9 mouse cellular contexts compared by ENCODE assay signal in the genomic region with DNA sequence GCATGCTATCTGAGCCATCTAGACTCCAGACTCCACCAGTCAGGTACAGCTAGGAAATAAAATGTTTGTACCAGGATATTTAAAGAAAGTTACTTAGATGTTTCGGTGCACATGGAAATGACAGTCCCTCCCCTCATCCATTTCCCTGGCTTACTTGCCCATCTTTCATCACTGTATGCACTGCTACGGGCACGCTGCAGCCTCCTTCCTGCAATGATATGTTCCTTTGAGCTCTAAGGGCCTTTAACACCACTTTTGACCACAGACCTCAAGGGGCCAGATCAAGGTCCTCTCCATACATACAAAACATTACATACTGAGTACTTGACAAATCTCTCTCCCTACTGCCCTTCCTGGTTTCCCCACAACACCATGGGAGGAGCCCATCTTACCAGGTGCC. TPM values are rescaled to one million over a fixed set of nuclear protein-coding genes. Genes with fewer than 3 reads are reported as not detected.
A peak's percentile ranks its signal among the peaks of the same experiment; 100 is the strongest.
DNase-seq lines count a peak whose midpoint lies in the region; ATAC-seq and TF ChIP-seq lines count a peak whose summit lies in the region.
"Had no signal": no experiment of that assay in that cellular context is flagged by ENCODE, and none has a peak within 500 bp of the region (broad histone marks: within the 10 kb centered on the region; RNA-seq: fewer than 3 reads in every experiment).

No protein-coding gene starts in this region.

- no peaks in the 10 kb centered on the region for H3K9me3 ChIP-seq in hindbrain, postnatal 0 days (ENCODE audit: low read length)
- no peaks in the 10 kb centered on the region for H3K9me3 ChIP-seq in midbrain, postnatal 0 days (ENCODE audit: low read length)

- no peak for DNase-seq in left cerebral cortex, adult 2 months (ENCODE audit: extremely low spot score in 1 of 2, low spot score in 2 of 2)
- no peak for DNase-seq in left cerebral cortex, adult 9 months (ENCODE audit: low spot score in 2 of 2)
- DNase-seq in c-Kit-positive CD71-positive TER-119-positive erythroid progenitor cells, embryonic 14.5 days (ENCODE audit: low spot score): peak; percentile 64
- no peak for DNase-seq in hindbrain, postnatal 0 days (ENCODE audit: low spot score)
- no peak for DNase-seq in midbrain, postnatal 0 days (ENCODE audit: low spot score)
- DNase-seq in frontal cortex, postnatal 36 days (ENCODE audit: low spot score in 2 of 2): no peak
- no peak for DNase-seq in left cerebral cortex, postnatal 14 days (ENCODE audit: low spot score in 2 of 2)
- DNase-seq: kidney, postnatal 36 days had no signal

- TF ChIP-seq CTCF in left cerebral cortex, adult 2 months (IDR thresholded peaks at IDR 0.05): no peak
- no peak for TF ChIP-seq CTCF in hindbrain, postnatal 0 days (IDR thresholded peaks at IDR 0.05; ENCODE audit: low read depth)
- TF ChIP-seq CTCF in midbrain, postnatal 0 days (IDR thresholded peaks at IDR 0.05): no peak

- H3K4me2 ChIP-seq in hindbrain, postnatal 0 days (ENCODE audit: low read depth, low read length): peak overlapping the region; percentile 90
- peak overlapping the region; percentile 86; the same call in 1 of the 2 replicates for H3K4me2 ChIP-seq in midbrain, postnatal 0 days (ENCODE audit: low read depth, low read length, poor library complexity, severe bottlenecking)

- no peak for ATAC-seq in hindbrain, postnatal 0 days
- no peak for ATAC-seq in midbrain, postnatal 0 days (ENCODE audit: low FRiP score)
- ATAC-seq in activated CD4-positive, CD25-positive, alpha-beta regulatory T cell, adult 4 months: no peak

- H3K36me3 ChIP-seq in hindbrain, postnatal 0 days (ENCODE audit: insufficient read depth, low read length): peaks cover 21% of the 10 kb centered on the region
- H3K36me3 ChIP-seq in midbrain, postnatal 0 days (ENCODE audit: insufficient read depth, low read length): peaks cover 22% of the 10 kb centered on the region

- no peak overlapping the region for H3K27ac ChIP-seq in left cerebral cortex, adult 2 months
- no peak overlapping the region for H3K27ac ChIP-seq in hindbrain, postnatal 0 days
- H3K27ac ChIP-seq in midbrain, postnatal 0 days (ENCODE audit: low read depth, low read length): no peak overlapping the region

- intact Hi-C loops in left cerebral cortex, adult 2 months (cut with DNase I): no loop called here
- intact Hi-C loops in left cerebral cortex, postnatal 14 days (cut with DNase I): no loop called here

- 71% methylated on average over 3 of the region's 3 CpGs for WGBS in hindbrain, postnatal 0 days
- 84% methylated on average over 3 of the region's 3 CpGs for WGBS in midbrain, postnatal 0 days

- H3K27me3 ChIP-seq in hindbrain, postnatal 0 days (ENCODE audit: insufficient read depth, low read length): no peaks in the 10 kb centered on the region
- H3K27me3 ChIP-seq in midbrain, postnatal 0 days (ENCODE audit: insufficient read depth, low read length): no peaks in the 10 kb centered on the region

- no peak overlapping the region; the same call in 1 of the 2 replicates for H3K9ac ChIP-seq in hindbrain, postnatal 0 days (replicated peaks; ENCODE audit: low read length)
- H3K9ac ChIP-seq in midbrain, postnatal 0 days (replicated peaks; ENCODE audit: low read length, poor library complexity, severe bottlenecking): 0 out of 2 replicates have a peak overlapping the region, but pooled peaks have one; percentile 14

- 0 out of 2 replicates have a peak overlapping the region, but pooled peaks have one; percentile 18 for H3K4me3 ChIP-seq in left cerebral cortex, adult 2 months
- H3K4me3 ChIP-seq in hindbrain, postnatal 0 days (ENCODE audit: low read length): peak overlapping the region; percentile 23
- H3K4me3 ChIP-seq in midbrain, postnatal 0 days (ENCODE audit: low read depth, low read length): no peak overlapping the region

- peaks cover 3% of the 10 kb centered on the region; the same call in 1 of the 2 replicates for H3K4me1 ChIP-seq in hindbrain, postnatal 0 days (ENCODE audit: insufficient read depth, low read length)
- peaks cover 5% of the 10 kb centered on the region; the same call in 1 of the 2 replicates for H3K4me1 ChIP-seq in midbrain, postnatal 0 days (ENCODE audit: insufficient read depth, low read length)

RNA-seq across cellular contexts. Expression of a gene that starts 2.5 kb away (rescaled TPM):
- 10 to 100 TPM; 46.1 to 53.2 TPM for total RNA-seq in left cerebral cortex, adult 2 months (2021)
- total RNA-seq in hindbrain, postnatal 0 days (2014; rRNA removed): 272 and 314 TPM in 2 replicates
- 123 and 136 TPM in 2 replicates for polyA plus RNA-seq in hindbrain, postnatal 0 days (2015; fragmentation: Nextera tagmentation; extraction: Ambion mirVana)
- total RNA-seq in midbrain, postnatal 0 days (2014; rRNA removed): 91.7 and 145 TPM in 2 replicates
- polyA plus RNA-seq in midbrain, postnatal 0 days (2015; fragmentation: Nextera tagmentation; extraction: Ambion mirVana): 112 and 119 TPM in 2 replicates
- polyA plus RNA-seq in activated CD4-positive, CD25-positive, alpha-beta regulatory T cell, adult 4 months (2017; shearing (Covaris generic)): 10 to 100 TPM; 29.0 to 36.5 TPM
- 10 to 100 TPM; 59.8 to 66.2 TPM for total RNA-seq in left cerebral cortex, postnatal 14 days (2021)

RNA-seq across cellular contexts. Expression of a gene that starts 7.1 kb away (rescaled TPM):
- 10 to 100 TPM; 20.8 to 21.1 TPM for total RNA-seq in left cerebral cortex, adult 2 months (2021)
- 38.7 and 38.8 TPM in 2 replicates for total RNA-seq in hindbrain, postnatal 0 days (2014; rRNA removed)
- polyA plus RNA-seq in hindbrain, postnatal 0 days (2015; fragmentation: Nextera tagmentation; extraction: Ambion mirVana): 64.3 and 67.3 TPM in 2 replicates
- 30.1 and 31.7 TPM in 2 replicates for total RNA-seq in midbrain, postnatal 0 days (2014; rRNA removed)
- polyA plus RNA-seq in midbrain, postnatal 0 days (2015; fragmentation: Nextera tagmentation; extraction: Ambion mirVana): 55.5 and 56.9 TPM in 2 replicates
- 10 to 100 TPM; 27.6 to 33.4 TPM for polyA plus RNA-seq in activated CD4-positive, CD25-positive, alpha-beta regulatory T cell, adult 4 months (2017; shearing (Covaris generic))
- 10 to 100 TPM; 18.3 to 20.2 TPM for total RNA-seq in left cerebral cortex, postnatal 14 days (2021)

RNA-seq across cellular contexts. Expression of a gene that starts 11.1 kb away (rescaled TPM):
- total RNA-seq in left cerebral cortex, adult 2 months (2021): 10 to 100 TPM; 13.8 to 14.6 TPM
- total RNA-seq in hindbrain, postnatal 0 days (2014; rRNA removed): 16.4 and 24.6 TPM in 2 replicates
- 30.9 and 34.9 TPM in 2 replicates for polyA plus RNA-seq in hindbrain, postnatal 0 days (2015; fragmentation: Nextera tagmentation; extraction: Ambion mirVana)
- 23.2 and 27.2 TPM in 2 replicates for total RNA-seq in midbrain, postnatal 0 days (2014; rRNA removed)
- polyA plus RNA-seq in midbrain, postnatal 0 days (2015; fragmentation: Nextera tagmentation; extraction: Ambion mirVana): 33.6 and 34.1 TPM in 2 replicates
- polyA plus RNA-seq in activated CD4-positive, CD25-positive, alpha-beta regulatory T cell, adult 4 months (2017; shearing (Covaris generic)): 10 to 100 TPM; 16.5 to 18.0 TPM
- 10 to 100 TPM; 14.8 to 14.9 TPM for total RNA-seq in left cerebral cortex, postnatal 14 days (2021)

RNA-seq across cellular contexts. Expression of a gene that starts 16.9 kb away (rescaled TPM):
- total RNA-seq in left cerebral cortex, adult 2 months (2021): 100 to 1,000 TPM; 190 to 222 TPM
- total RNA-seq in hindbrain, postnatal 0 days (2014; rRNA removed): 50.5 and 55.6 TPM in 2 replicates
- 19.6 and 22.8 TPM in 2 replicates for polyA plus RNA-seq in hindbrain, postnatal 0 days (2015; fragmentation: Nextera tagmentation; extraction: Ambion mirVana)
- total RNA-seq in midbrain, postnatal 0 days (2014; rRNA removed): 48.9 and 57.1 TPM in 2 replicates
- polyA plus RNA-seq in midbrain, postnatal 0 days (2015; fragmentation: Nextera tagmentation; extraction: Ambion mirVana): 22.6 and 23.6 TPM in 2 replicates
- 1 to 10 TPM; 4.3 to 5.3 TPM for polyA plus RNA-seq in activated CD4-positive, CD25-positive, alpha-beta regulatory T cell, adult 4 months (2017; shearing (Covaris generic))
- 100 to 1,000 TPM; 177 to 213 TPM for total RNA-seq in left cerebral cortex, postnatal 14 days (2021)

RNA-seq across cellular contexts. Expression of a gene that starts 24.5 kb away (rescaled TPM):
- 10 to 100 TPM; 52.1 to 53.1 TPM for total RNA-seq in left cerebral cortex, adult 2 months (2021)
- 41.6 and 53.2 TPM in 2 replicates for total RNA-seq in hindbrain, postnatal 0 days (2014; rRNA removed)
- polyA plus RNA-seq in hindbrain, postnatal 0 days (2015; fragmentation: Nextera tagmentation; extraction: Ambion mirVana): 39.3 and 39.9 TPM in 2 replicates
- 41.5 and 42.6 TPM in 2 replicates for total RNA-seq in midbrain, postnatal 0 days (2014; rRNA removed)
- 41.5 and 43.3 TPM in 2 replicates for polyA plus RNA-seq in midbrain, postnatal 0 days (2015; fragmentation: Nextera tagmentation; extraction: Ambion mirVana)
- 10 to 100 TPM; 21.5 to 40.8 TPM for polyA plus RNA-seq in activated CD4-positive, CD25-positive, alpha-beta regulatory T cell, adult 4 months (2017; shearing (Covaris generic))
- total RNA-seq in left cerebral cortex, postnatal 14 days (2021): 10 to 100 TPM; 44.2 to 44.6 TPM
